Comparison of ENCODE assay signal across 8 mouse cellular contexts in the genomic region with DNA sequence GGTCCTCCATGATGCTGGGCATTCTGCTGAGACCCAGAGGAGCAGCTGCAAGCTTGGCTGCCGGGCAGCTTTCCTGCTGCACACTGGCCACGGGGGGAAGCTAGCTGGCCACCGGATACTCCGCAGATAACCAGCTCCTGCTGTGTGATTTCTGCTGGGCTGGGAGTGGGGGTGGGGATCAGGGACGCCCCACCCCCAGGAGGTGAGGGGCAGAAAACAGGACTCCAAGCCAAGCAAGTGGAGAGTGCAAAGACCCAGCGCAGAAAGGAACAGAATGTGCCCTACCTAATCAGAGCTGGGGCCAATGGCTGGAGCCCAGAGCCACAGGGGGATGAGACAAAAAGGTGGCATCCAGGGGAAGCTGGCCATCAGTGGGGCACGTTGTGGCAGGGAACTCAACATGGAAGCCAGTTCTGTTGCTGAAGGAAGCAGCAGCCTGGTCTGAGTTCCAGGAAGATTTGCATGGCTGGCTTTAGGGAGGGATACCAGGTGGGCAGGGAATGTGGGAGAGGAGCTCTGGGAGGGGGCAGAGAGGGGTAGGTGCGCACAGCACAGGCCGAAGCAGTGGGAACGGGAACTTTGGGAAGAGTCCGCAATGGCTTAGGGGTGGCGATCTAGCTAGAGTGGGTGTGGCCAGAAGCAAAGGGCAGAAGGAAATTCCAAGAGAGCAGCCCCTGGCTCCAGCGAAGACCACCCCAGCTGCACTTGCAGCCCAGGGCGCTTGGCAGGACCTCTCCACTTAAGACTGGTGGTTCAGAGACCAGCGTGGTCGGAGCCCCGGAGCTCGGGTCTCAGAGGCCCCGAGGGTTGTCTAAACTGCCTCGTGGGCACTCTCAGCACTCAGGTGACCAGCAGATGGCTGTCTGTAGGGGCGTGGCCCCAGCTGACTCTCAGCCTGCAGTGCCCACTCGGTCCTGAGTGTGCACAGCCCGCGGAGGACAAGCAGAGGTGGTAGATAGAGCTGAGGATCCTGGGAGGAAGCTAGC.
DNase-seq lines count a peak whose midpoint lies in the region; ATAC-seq and TF ChIP-seq lines count a peak whose summit lies in the region.

No protein-coding gene starts in this region.

- peak; percentile 93 for DNase-seq in NIH3T3 (ENCODE audit: low read depth)
- peak; percentile 64 for DNase-seq in cerebellum, adult 8-10 months
- DNase-seq in forelimb bud, embryonic 11.5 days (ENCODE audit: low read depth, low spot score): peak; percentile 69
- peak; percentile 59 for DNase-seq in neural tube, embryonic 11.5 days (ENCODE audit: low spot score)
- DNase-seq in thymus, adult 2 months: no peak

- no peak for TF ChIP-seq CTCF in thymus, adult 2 months (IDR thresholded peaks at IDR 0.05; ENCODE audit: borderline replicate concordance, control insufficient read depth, extremely low read depth, insufficient read depth, low read length, poor library complexity)

- H3K9me3 ChIP-seq in hindbrain, embryonic 16.5 days (ENCODE audit: control insufficient read depth, low read length): no peaks in the 10 kb centered on the region
- H3K9me3 ChIP-seq in liver, embryonic 12.5 days (replicated peaks): no peaks in the 10 kb centered on the region
- H3K9me3 ChIP-seq in neural tube, embryonic 11.5 days (ENCODE audit: control insufficient read depth, low read length): no peaks in the 10 kb centered on the region

- no peak overlapping the region for H3K4me3 ChIP-seq in hindbrain, embryonic 16.5 days (ENCODE audit: low read length)
- H3K4me3 ChIP-seq in liver, embryonic 12.5 days: 0 out of 2 replicates have a peak overlapping the region, but pooled peaks have one; percentile 8
- H3K4me3 ChIP-seq in neural tube, embryonic 11.5 days (ENCODE audit: low read depth, low read length): no peak overlapping the region
- H3K4me3 ChIP-seq in thymus, adult 2 months (ENCODE audit: control insufficient read depth, insufficient read depth, low read length): no peak overlapping the region

- ATAC-seq in hindbrain, embryonic 16.5 days: no peak
- no peak for ATAC-seq in liver, embryonic 12.5 days
- ATAC-seq in neural tube, embryonic 11.5 days (ENCODE audit: insufficient read depth, low FRiP score, low TSS enrichment): no peak
- ATAC-seq in erythroid progenitor cell, adult 5-6 weeks (replicated peaks; ENCODE audit: low FRiP score, poor library complexity, severe bottlenecking): no peak

- 4% methylated on average over 24 of the region's 24 CpGs for WGBS in hindbrain, embryonic 16.5 days
- WGBS in liver, embryonic 12.5 days (ENCODE audit: insufficient replicate concordance): under 1% methylated on average over 24 of the region's 24 CpGs
- under 1% methylated on average over 24 of the region's 24 CpGs for WGBS in neural tube, embryonic 11.5 days
- WGBS in thymus, adult 2 months: 35% methylated on average over 24 of the region's 24 CpGs

- H3K27me3 ChIP-seq in hindbrain, embryonic 16.5 days (replicated peaks; ENCODE audit: control insufficient read depth, insufficient read depth, low read length): no peaks in the 10 kb centered on the region
- H3K27me3 ChIP-seq in liver, embryonic 12.5 days (replicated peaks): peaks cover 87% of the 10 kb centered on the region
- H3K27me3 ChIP-seq in neural tube, embryonic 11.5 days (ENCODE audit: control insufficient read depth, insufficient read depth, low read length): no peaks in the 10 kb centered on the region
- peaks cover 2% of the 10 kb centered on the region; the same call in 1 of the 2 replicates for H3K27me3 ChIP-seq in thymus, adult 2 months (ENCODE audit: control insufficient read depth, insufficient read depth, low read length)

- peak overlapping the region; percentile 58 for H3K9ac ChIP-seq in hindbrain, embryonic 16.5 days (ENCODE audit: low read depth, low read length)
- no peak overlapping the region for H3K9ac ChIP-seq in liver, embryonic 12.5 days
- H3K9ac ChIP-seq in neural tube, embryonic 11.5 days (ENCODE audit: low read length): peak overlapping the region; percentile 48

- no peak for TF ChIP-seq POLR2A in thymus, adult 2 months (IDR thresholded peaks at IDR 0.05; ENCODE audit: control insufficient read depth, extremely low read depth, insufficient read depth, low read length, poor library complexity)

- H3K36me3 ChIP-seq in hindbrain, embryonic 16.5 days (ENCODE audit: control insufficient read depth, insufficient read depth, low read length): no peaks in the 10 kb centered on the region
- H3K36me3 ChIP-seq in liver, embryonic 12.5 days: no peaks in the 10 kb centered on the region
- H3K36me3 ChIP-seq in neural tube, embryonic 11.5 days (ENCODE audit: control insufficient read depth, insufficient read depth, low read length): no peaks in the 10 kb centered on the region
- no peaks in the 10 kb centered on the region for H3K36me3 ChIP-seq in thymus, adult 2 months (ENCODE audit: control insufficient read depth, insufficient read depth, low read length)

- H3K4me2 ChIP-seq in hindbrain, embryonic 16.5 days (ENCODE audit: low read length): peak overlapping the region; percentile 37
- peak overlapping the region; percentile 62 for H3K4me2 ChIP-seq in liver, embryonic 12.5 days
- peak overlapping the region; percentile 31 for H3K4me2 ChIP-seq in neural tube, embryonic 11.5 days (ENCODE audit: low read depth)

- peaks cover 69% of the 10 kb centered on the region for H3K4me1 ChIP-seq in hindbrain, embryonic 16.5 days (ENCODE audit: control insufficient read depth, insufficient read depth, low read depth, low read length)
- H3K4me1 ChIP-seq in liver, embryonic 12.5 days: peaks cover 80% of the 10 kb centered on the region
- H3K4me1 ChIP-seq in neural tube, embryonic 11.5 days (ENCODE audit: control insufficient read depth, insufficient read depth, low read length): peaks cover 69% of the 10 kb centered on the region
- peaks cover 26% of the 10 kb centered on the region for H3K4me1 ChIP-seq in thymus, adult 2 months (replicated peaks; ENCODE audit: control insufficient read depth, insufficient read depth, low read length)

- peak overlapping the region; percentile 94 for H3K27ac ChIP-seq in hindbrain, embryonic 16.5 days (ENCODE audit: low read depth, low read length)
- peak overlapping the region; percentile 79 for H3K27ac ChIP-seq in liver, embryonic 12.5 days
- peak overlapping the region; percentile 100 for H3K27ac ChIP-seq in neural tube, embryonic 11.5 days (ENCODE audit: low read depth, low read length)
- H3K27ac ChIP-seq in thymus, adult 2 months (ENCODE audit: control insufficient read depth, insufficient read depth, low read length): no peak overlapping the region
